Mouse (Mus musculus): ENCODE data around the gene Slc2a9.
"Not testable (repeated sequence)": the region's sequence is repeated elsewhere in the genome, so short reads cannot be mapped to it uniquely, and the experiment has no call there.

The Slc2a9 gene

DNA sequence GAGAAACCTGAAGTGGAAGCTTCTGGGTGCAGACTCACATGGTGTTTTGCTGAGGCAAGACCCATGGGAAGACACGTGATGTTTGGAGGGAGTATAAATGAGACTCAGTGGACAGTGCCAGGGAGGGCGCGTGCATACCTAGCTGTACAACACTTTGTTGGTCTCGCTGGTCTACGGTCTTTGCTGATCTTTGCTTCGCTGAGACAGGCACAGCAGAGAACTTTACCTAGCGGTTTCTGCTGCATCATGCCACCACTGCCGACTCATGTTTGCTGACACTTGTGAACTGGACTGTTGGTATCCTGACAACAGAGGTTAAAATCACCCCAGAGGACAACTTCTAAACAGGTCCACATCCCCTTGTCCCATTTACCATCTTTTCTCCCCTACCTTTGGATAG is 2.9 kb downstream of the Slc2a9 start:
- DNase-seq: no peak

GRCm38 (mm10) chr5:38499316-38499811 is 3.6 kb downstream of the Slc2a9 start:
- no peak for DNase-seq

DNA sequence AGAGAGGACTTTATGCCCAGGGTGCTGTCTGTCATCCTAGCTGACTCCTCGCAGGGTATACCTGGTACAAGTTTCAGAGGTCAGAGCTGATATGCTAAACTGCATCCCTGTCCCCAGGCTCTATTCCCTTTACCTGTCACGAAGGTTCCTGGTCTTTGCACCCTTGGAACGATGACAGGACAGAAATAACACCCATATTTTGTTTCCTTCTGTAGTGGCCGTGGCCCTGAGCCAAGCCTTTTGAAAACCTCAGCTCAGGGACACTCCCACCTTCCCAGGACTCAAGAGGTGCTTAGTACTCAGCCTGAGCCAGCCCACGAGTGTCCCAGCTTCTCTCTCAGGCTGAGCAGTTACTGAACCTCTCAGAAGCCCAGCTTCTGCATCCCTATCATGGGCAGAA is 4.5 kb downstream of the Slc2a9 start:
- peak; percentile 37 to 39 for DNase-seq

- peak; percentile 32 to 46 for DNase-seq
Observed at GRCm38 (mm10) chr5:38496491-38497057, 6.4 kb downstream of the Slc2a9 start.

GRCm38 (mm10) chr5:38493890-38494289 is 9.1 kb downstream of the Slc2a9 start:
- no peak for DNase-seq

GRCm38 (mm10) chr5:38491763-38492162 is 11.2 kb downstream of the Slc2a9 start:
- no peak for DNase-seq

DNA sequence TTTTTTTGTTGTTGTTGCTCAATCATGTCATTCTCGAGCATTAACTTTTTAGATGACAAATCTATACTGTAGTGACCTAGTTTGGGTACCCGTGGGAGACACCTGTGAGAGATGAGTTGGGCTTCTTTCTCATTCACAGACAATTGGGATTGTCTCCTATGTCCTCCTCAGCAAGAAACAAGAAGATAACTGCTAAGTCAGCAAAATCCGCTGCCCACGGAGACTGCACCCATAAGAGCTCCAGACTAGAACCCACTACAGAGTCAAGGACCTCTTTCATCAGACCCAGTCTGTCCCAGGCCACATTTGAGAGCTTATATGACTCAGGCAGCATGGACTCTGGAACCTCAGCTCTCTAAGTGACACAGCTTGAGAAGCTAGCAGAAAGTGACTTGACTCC is 13.2 kb downstream of the Slc2a9 start:
- DNase-seq: no peak

GRCm38 (mm10) chr5:38488673-38489615 is 14.0 kb downstream of the Slc2a9 start:
- DNase-seq: peak; percentile 59 to 63

GRCm38 (mm10) chr5:38488026-38488425 is 14.9 kb downstream of the Slc2a9 start:
- DNase-seq: no peak

GRCm38 (mm10) chr5:38487247-38487646 is 15.7 kb downstream of the Slc2a9 start:
- DNase-seq: no peak

DNA sequence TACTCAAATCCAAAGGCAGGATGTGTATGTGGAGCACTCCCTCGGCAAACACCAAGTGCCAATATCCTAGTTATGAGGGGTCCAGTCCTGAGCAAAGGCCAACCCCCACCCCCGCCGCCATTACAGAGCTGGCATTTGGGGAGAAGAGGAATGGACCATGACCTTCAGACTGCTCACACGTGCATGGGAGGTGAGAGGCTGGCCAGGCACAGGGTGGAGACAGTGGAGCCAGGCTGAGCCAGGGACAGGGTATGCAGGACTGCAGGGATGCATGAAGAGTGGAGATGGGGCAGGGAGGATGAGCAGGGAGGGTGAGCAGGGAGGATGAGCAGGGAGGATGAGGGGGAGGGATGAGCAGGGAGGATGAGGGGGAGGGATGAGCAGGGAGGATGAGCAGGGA is 17.0 kb downstream of the Slc2a9 start:
- DNase-seq: no peak

DNA sequence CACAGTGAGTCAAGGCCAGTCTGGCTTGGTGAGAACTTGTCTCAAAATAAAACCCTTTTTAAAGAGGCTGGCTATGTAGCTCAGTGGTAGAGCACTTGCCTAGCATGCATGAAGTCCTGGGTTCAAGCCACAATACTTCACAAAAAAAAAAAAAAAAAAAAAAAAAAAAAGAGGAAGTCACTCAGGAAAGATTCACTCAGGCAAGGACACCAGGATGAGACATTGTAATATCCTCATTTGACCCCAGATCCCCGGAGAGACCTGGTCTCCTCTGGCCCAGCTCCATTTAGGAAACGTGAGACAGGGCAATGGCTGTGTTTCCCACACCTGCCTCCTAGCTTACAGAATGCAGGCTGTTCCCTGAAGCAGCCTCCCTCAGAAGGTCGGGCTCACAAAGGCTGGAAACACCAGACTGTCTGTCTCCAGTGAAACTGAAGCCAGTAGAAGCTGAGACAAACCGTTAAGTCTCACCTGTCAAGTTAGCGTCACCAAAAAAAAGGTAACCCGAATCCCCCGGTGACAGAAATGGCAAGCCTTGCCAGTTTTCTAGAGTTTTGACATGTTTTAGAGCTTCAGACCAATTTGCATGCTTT is 19.3 kb downstream of the Slc2a9 start:
- no peak for DNase-seq

DNA sequence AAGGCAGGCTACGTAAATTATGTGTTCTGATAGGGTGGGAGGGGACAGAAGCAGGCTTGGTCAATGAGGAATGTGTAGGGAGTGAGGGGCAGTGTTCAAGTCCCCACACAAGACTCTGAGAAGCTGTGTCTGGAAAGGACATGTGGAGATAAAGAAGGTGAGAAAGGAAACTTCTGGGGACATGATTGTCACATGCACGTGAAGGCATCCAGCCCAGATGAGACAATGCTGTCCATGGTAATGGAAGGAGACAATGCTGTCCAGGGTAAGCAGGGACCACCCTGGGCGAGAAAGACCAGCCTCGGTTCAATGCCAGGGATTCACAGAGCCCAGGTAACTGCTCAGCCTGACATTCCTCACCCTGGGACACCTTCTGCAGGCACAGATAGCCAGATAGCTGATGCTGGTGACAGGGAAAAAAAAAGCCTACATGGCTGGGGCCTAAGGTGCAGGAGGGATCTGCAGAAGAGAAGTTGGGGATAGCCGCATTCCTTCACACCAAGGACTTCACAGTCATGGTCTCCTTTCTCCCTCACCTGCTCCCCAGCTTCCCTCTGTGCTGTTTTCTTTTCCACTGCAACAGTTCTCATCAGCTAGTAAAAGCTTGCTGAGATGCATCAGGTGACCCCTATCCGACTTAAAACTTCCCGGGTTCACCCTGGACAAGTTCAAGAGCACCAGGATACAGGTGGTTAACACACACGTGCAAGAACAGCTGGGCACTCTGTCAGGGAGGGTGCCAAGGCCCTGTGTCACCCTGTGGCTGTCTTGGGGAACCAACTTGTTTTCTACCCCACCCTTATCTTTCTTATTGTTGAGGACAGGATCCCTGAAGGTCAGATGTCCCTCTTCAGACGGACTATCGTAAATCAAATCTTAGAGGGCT is 21.9 kb downstream of the Slc2a9 start:
- DNase-seq: no peak

DNA sequence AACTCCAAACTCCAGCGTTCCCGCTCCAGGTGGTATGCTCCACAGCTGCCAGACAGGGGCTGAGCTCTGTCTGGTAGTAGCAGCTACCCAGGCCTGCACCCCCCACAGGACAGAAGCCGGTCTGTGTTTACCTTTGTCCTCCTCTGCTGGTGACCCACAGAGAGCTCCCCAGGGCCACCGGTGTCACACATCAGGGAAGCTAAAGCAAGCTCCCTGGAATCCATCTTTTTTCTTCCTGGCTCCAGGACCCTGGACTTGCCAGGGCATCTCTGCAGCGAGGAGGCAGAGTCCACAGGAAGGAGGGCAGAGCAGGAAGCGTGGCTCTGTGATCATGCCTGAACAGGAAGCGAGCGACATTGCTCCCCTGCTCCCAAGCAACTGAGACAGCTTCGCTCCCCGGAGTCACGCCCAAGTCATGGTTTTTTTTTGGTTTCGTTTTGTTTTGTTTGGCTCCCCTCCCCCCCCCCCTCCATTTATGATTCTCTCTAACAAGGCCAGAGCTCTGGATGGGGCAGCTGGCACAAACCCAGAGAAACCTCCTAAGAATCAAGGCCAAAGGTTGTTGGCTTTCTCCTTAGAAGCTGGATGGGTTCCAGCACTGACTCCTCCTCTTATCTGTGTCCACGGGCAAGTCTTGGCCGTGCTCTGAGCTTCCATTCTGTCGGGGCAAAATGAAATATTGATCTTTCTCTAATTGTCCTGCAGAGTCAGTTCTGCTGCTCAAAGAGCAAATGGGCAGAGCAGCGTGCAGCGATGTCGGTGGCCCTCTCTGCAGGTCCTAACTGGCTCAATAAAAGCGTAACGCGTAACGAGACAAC is 22.8 kb downstream of the Slc2a9 start:
- peak; percentile 91 to 92 for DNase-seq

DNA sequence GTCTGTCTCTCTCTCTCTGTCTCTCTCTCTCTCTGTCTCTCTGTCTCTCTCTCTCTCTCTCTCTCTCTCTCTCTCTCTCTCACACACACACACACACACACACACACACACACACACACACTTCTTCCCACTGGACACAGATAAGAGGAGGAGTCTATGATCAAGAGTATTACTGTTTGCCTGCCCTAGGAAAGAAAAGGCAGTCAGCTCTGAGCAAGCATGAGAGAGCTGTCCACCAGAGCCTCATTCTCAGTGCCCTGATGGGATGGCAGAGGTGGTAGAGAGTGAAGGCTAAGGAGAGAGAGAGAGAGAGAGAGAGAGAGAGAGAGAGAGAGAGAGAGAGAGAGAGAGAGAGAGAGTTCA is 23.4 kb downstream of the Slc2a9 start:
- not testable (repeated sequence) for DNase-seq

DNA sequence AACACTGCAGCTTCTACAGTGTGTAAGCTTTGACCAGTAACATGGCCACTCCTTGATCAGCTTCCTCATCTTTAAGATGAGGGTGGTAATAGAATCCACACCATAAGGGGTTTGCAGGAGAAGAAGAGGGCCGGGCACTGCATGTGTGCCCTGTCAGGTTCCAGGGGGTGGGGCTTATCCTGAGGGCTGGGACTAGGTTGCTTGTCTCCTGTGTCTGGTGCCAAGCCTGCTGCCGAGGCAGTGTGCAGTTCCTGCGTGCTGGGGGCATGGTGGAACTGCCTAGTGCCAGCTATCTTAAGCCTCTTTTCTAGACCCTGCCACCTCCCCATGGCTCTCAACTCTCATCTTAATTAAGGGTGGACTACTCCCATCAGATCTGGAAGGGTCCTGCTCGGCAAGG is 23.9 kb downstream of the Slc2a9 start:
- peak; percentile 73 to 74 for DNase-seq

DNA sequence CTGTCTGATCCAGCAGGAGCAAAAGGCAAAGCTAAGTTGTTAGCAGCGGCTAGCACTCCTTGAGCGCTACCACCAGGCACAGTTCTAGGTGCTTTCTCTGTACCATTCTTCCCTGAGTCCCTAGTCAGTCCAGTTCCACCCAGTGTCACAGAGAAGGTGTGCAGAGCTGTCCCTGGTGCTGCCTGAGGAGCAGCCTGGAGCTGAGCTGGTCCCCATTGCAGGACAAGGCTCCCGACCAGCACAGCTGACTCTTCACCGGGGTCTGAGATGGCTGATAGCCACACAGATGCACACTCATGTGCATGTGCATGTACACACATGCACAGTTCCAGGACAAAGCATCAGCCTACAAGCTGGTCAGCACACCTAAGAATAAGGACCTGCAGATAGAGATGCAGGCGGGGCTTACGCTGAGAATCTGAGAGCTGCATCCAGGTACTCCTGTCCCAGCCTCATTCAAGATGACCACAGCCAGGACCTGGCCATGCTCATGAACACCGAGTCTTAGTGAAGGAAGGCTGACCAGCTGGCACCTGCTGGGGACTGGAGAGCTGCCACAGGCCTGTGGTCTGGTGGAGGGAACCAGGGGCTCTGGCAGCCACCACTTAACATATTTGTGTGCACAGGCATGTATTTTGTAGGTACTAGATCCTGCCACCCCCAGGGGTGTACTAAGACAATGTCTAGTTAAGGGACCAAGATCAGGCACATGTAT is 25.1 kb downstream of the Slc2a9 start:
- DNase-seq: peak in 1 of 2 experiments; percentile 1

GRCm38 (mm10) chr5:38476861-38477565 is 25.9 kb downstream of the Slc2a9 start:
- peak in 1 of 2 experiments; percentile 37 for DNase-seq

DNA sequence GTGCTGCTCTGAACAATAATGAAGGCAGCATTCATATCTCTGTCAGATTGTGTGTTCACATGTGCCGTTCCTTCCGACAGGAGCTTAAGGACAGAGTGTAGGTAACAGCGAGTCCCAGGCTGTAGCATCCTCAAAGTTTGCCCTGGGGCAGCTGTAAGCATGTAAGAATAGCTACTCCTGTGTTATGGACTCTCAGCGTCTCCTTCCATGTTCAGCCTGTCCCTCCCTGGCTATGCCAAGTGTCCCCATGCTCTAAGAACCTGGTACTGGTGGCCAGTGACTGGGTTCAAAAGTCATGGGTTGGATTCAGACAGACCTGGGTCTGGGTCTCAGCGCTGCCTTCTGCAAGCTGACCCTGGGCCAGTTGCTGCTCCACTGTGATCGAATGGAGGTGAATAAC is 32.1 kb downstream of the Slc2a9 start:
- no peak for DNase-seq

DNA sequence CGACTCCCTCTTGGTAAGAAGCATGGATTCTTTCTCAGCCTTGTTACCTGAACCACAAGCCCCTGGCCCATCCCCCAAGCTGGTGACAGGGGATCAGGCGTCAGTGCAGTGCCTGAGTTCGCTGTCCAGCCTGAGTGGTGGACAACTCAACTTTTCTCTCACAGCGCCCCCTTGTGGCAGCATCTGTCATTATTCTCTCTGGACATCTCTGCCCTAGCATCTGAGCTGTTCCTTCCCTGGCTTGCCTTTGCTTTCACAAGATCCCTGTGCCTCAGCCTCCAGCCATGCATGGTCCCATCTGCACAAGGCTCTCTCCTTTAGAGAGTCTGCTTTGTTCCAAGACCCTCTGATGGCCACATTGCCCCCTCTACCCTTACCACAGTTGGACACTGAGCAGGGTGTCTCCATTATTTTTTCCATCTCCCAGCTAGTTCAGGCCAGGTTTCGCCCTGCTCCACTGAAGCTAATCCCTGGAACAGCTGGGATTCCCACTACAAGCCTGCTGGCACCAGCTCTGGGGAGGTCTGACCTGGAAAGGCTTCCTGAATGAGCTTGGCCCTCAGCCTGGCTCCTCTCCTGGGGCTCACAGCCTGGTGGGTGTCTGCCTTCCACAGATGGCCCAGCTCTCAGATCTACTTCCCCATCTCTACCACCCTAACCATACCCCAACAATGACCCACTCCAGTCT is 32.9 kb downstream of the Slc2a9 start:
- peak; percentile 57 to 82 for DNase-seq
